Mouse (Mus musculus) erythroblast, embryonic 14.5 days (primary cell): ENCODE results near the gene Togaram2.

ENCODE experiments used
- GATA1 ChIP-seq: IDR thresholded peaks from 2 replicates; pipeline ENCODE4 v1.6.1; 2012; ENCODE audit warnings: low read length, inconsistent platforms, mixed read lengths
- TAL1 ChIP-seq: IDR thresholded peaks from 3 replicates; pipeline ENCODE4 v1.6.1; 2012; ENCODE audit warnings: low read length, inconsistent platforms, mixed read lengths

- TF ChIP-seq GATA1 (no peak), TAL1 (no peak)
Measured at GRCm38 (mm10) chr17:71687436-71687835, 14.4 kb downstream of the Togaram2 start.
